In the genomic region with DNA sequence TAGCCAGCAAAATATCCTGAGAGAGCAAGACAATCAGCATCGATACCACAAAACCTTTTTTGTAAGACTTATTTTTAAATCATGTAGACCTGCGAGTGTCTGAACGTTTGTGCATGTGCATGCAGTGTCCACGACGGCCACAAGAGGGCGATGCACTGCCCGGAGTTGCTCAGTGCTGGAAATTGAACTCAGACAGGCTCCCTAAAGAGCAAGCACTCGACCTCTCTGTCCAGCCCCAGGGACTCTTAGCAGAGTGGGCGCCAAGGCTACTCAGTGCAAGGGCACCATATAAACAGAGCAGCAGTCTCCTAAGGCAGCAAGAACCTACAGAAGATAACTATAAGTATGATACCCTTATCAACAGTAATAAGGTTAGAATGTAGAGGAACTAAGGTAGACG, we compare ENCODE assay signal across 8 mouse cellular contexts. TPM values are rescaled to one million over a fixed set of nuclear protein-coding genes. Genes with fewer than 3 reads are reported as not detected.
DNase-seq lines count a peak whose midpoint lies in the region; ATAC-seq and TF ChIP-seq lines count a peak whose summit lies in the region.
"Had no signal": no experiment of that assay in that cellular context is flagged by ENCODE, and none has a peak within 500 bp of the region (broad histone marks: within the 10 kb centered on the region; RNA-seq: fewer than 3 reads in every experiment).

No protein-coding gene starts in this region.

- H3K27ac ChIP-seq in liver, postnatal 0 days (ENCODE audit: low read depth), result no peak overlapping the region
- H3K27ac ChIP-seq: hindbrain, embryonic 15.5 days had no signal

- H3K9me3 ChIP-seq in liver, postnatal 0 days (ENCODE audit: low read length), result no peaks in the 10 kb centered on the region
- H3K9me3 ChIP-seq: hindbrain, embryonic 15.5 days had no signal

- no peak overlapping the region for H3K9ac ChIP-seq in liver, postnatal 0 days (replicated peaks)
- H3K9ac ChIP-seq: hindbrain, embryonic 15.5 days had no signal

- DNase-seq in NIH3T3 (ENCODE audit: low read depth), result peak; percentile 76
- peak; percentile 36 for DNase-seq in cerebellum, adult 9-11 months
- peak; percentile 55 for DNase-seq in gastrocnemius, adult 18-20 months (ENCODE audit: low spot score)
- peak; percentile 84 for DNase-seq in kidney, postnatal 10 days
- DNase-seq in liver, postnatal 0 days, result peak; percentile 80
- DNase-seq in right cerebral cortex, postnatal 14 days, result peak; percentile 74

- H3K4me1 ChIP-seq in liver, postnatal 0 days (ENCODE audit: insufficient read depth), result no peaks in the 10 kb centered on the region

- no peaks in the 10 kb centered on the region for H3K36me3 ChIP-seq in liver, postnatal 0 days (replicated peaks; ENCODE audit: insufficient read depth, low read length)
- H3K36me3 ChIP-seq: hindbrain, embryonic 15.5 days had no signal

- peak; percentile 73 for ATAC-seq in CD4-positive, CD25-positive, alpha-beta regulatory T cell, adult 4 months
- ATAC-seq in liver, postnatal 0 days, result peak; percentile 45

- no peak for TF ChIP-seq EP300 in liver, postnatal 0 days (IDR thresholded peaks at IDR 0.05; ENCODE audit: low read depth)

- 18% methylated on average over 10 of the region's 10 CpGs for WGBS in liver, postnatal 0 days (ENCODE audit: insufficient replicate concordance)

- H3K27me3 ChIP-seq in liver, postnatal 0 days (ENCODE audit: insufficient read depth, low read length), result no peaks in the 10 kb centered on the region
- H3K27me3 ChIP-seq: hindbrain, embryonic 15.5 days had no signal

- no peak overlapping the region for H3K4me2 ChIP-seq in liver, postnatal 0 days (ENCODE audit: low read depth, low read length)
- H3K4me2 ChIP-seq: hindbrain, embryonic 15.5 days had no signal

- no peak overlapping the region for H3K4me3 ChIP-seq in liver, postnatal 0 days (ENCODE audit: low read depth, low read length)
- H3K4me3 ChIP-seq: hindbrain, embryonic 15.5 days had no signal

- peak; percentile 93 for TF ChIP-seq CTCF in liver, postnatal 0 days (IDR thresholded peaks at IDR 0.05; ENCODE audit: low read depth)

RNA-seq across cellular contexts. Expression of a gene that starts 24.5 kb away (rescaled TPM):
- polyA plus RNA-seq in CD4-positive, CD25-positive, alpha-beta regulatory T cell, adult 4 months (2017; shearing (Covaris generic)), result 10 to 100 TPM; 11.2 to 12.4 TPM
- under 1 TPM; 0.19 to 0.30 TPM for total RNA-seq in gastrocnemius, adult 18-20 months (2021)
- polyA plus RNA-seq in liver, postnatal 0 days (2015; fragmentation: Nextera tagmentation; extraction: Ambion mirVana), result 0.05 and 0.22 TPM in 2 replicates
